Mouse (Mus musculus) myocyte (in vitro differentiated cells): ENCODE data around the gene Brat1.

Source experiments
- CEBPB ChIP-seq: IDR thresholded peaks from 2 replicates; pipeline ENCODE4 v1.6.1; 2011; ENCODE audit warnings: mild to moderate bottlenecking, moderate library complexity; ENCODE audit not compliant: poor library complexity, insufficient read depth, severe bottlenecking
- E2F4 ChIP-seq: IDR thresholded peaks from one replicate; pipeline ENCODE4 v1.6.1; 2011; ENCODE audit warnings: mild to moderate bottlenecking, control low read depth, moderate library complexity; ENCODE audit not compliant: insufficient read depth
- MYOD1 ChIP-seq, 3 experiments: IDR thresholded peaks; one replicate each; pipeline ENCODE4 v1.6.1; 2011; ENCODE audit warnings: control low read depth in 2 of 3, low read depth in 2 of 3, mild to moderate bottlenecking in 2 of 3, moderate library complexity in 1 of 3; ENCODE audit not compliant: insufficient read length in 2 of 3, control insufficient read depth in 1 of 3
- POLR2A ChIP-seq: IDR thresholded peaks from one replicate; pipeline ENCODE4 v1.6.1; 2011; ENCODE audit warnings: low read depth, mild to moderate bottlenecking, control low read depth, moderate library complexity; ENCODE audit not compliant: insufficient read length
- POLR2AphosphoS2 ChIP-seq: IDR thresholded peaks from one replicate; pipeline ENCODE4 v1.6.1; 2011; ENCODE audit warnings: low read depth, control low read depth; ENCODE audit not compliant: insufficient read length
- TCF12 ChIP-seq: IDR thresholded peaks from one replicate; pipeline ENCODE4 v1.6.1; 2011; ENCODE audit warnings: mild to moderate bottlenecking, control low read depth; ENCODE audit not compliant: poor library complexity, insufficient read depth, severe bottlenecking
- USF1 ChIP-seq: IDR thresholded peaks from one replicate; pipeline ENCODE4 v1.6.1; 2011; ENCODE audit warnings: low read depth, mild to moderate bottlenecking, control low read depth, moderate library complexity

- TF ChIP-seq POLR2A (no peak), POLR2AphosphoS2 (no peak), CEBPB (no peak), TCF12 (no peak), USF1 (no peak), MYOD1 (IDR thresholded peaks at IDR 0.05; ENCODE audit: control insufficient read depth in 1 of 3, insufficient read length in 2 of 3, low read depth in 2 of 3) (no peak), E2F4 (no peak)
These were observed 28.5 kb downstream of the Brat1 start for GRCm38 (mm10) chr5:140733336-140733735.
